Mouse (Mus musculus) spleen, adult 2 months (tissue): ENCODE data around the gene Bves.

Experiments used
- CTCF ChIP-seq: fragments of 200-500 bp; IDR thresholded peaks from 2 replicates; pipeline ENCODE4 v1.5.1; 2011; ENCODE audit warnings: mild to moderate bottlenecking, inconsistent platforms; ENCODE audit not compliant: insufficient read depth, insufficient read length, insufficient replicate concordance; ENCODE audit errors: extremely low read depth
- POLR2A ChIP-seq: fragments of 200-500 bp; IDR thresholded peaks from 2 replicates; pipeline ENCODE4 v1.6.1; 2011; ENCODE audit warnings: low read depth, low read length, inconsistent platforms

DNA sequence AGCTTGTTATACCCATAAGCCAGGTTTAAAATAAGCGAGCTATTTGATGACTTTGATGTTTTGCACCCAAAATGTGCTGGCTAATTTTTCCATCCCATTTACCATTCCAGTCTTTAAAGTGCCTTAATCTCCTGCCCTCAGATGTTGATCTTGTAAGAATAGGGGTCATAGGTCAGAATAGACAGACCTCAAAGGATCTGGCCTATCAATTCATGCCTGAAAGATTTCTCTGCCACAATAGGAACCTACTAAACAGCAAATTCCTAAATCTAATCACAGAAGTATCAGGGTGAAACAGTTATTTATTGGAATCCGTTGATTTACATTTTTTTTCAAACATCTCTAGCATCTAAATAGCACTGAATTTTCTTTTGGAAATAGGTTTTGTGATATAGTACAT is 76.2 kb downstream of the Bves start:
- TF ChIP-seq CTCF (no peak), POLR2A (no peak)
